Mouse (Mus musculus) intestine, embryonic 16.5 days (tissue): Measurements from ENCODE around the gene Ankrd63. TPM values are rescaled to one million over a fixed set of nuclear protein-coding genes. Genes with fewer than 3 reads are reported as not detected.

Source experiments
- ATAC-seq: fragments of 200-750 bp; cut with Nextera tagmentation; 2 replicates; pipeline ENCODE4 v1.8.0; 2017; ENCODE audit warnings: moderate TSS enrichment, moderate library complexity
- H3K27ac ChIP-seq: fragments of 300-500 bp; sonication (generic); 2 replicates; pipeline ENCODE4 v1.5.1; 2014; ENCODE audit warnings: mild to moderate bottlenecking, low read length
- H3K27me3 ChIP-seq: fragments of 300-500 bp; sonication (generic); replicated peaks from 2 replicates; pipeline ENCODE4 v1.6.1; 2014; ENCODE audit warnings: low read length, control low read depth, mixed read lengths; ENCODE audit not compliant: control insufficient read depth, insufficient read depth
- H3K36me3 ChIP-seq: fragments of 300-500 bp; sonication (generic); 2 replicates; pipeline ENCODE4 v1.6.1; 2014; ENCODE audit warnings: low read length, control low read depth; ENCODE audit not compliant: control insufficient read depth, insufficient read depth
- H3K4me1 ChIP-seq: fragments of 300-500 bp; sonication (generic); 2 replicates; pipeline ENCODE4 v1.6.1; 2014; ENCODE audit warnings: low read length, control low read depth, mixed read lengths; ENCODE audit not compliant: control insufficient read depth, insufficient read depth
- H3K4me2 ChIP-seq: fragments of 300-500 bp; sonication (generic); 2 replicates; pipeline ENCODE4 v1.6.1; 2014; ENCODE audit warnings: low read depth, low read length, control low read depth
- H3K4me3 ChIP-seq: fragments of 300-500 bp; sonication (generic); 2 replicates; pipeline ENCODE4 v1.5.1; 2014; ENCODE audit warnings: mild to moderate bottlenecking, low read length
- H3K9ac ChIP-seq: fragments of 300-500 bp; sonication (generic); 2 replicates; pipeline ENCODE4 v1.6.1; 2014; ENCODE audit warnings: low read depth, low read length
- H3K9me3 ChIP-seq: fragments of 300-500 bp; sonication (generic); 2 replicates; pipeline ENCODE4 v1.6.1; 2016; ENCODE audit warnings: low read length, control low read depth; ENCODE audit not compliant: control insufficient read depth
- WGBS: fragments of 180-500 bp; shearing (Covaris S2); extraction: QIAGEN DNeasy Blood & Tissue Kit; methylation state at CpG from one replicate; pipeline ENCODE4 v1.1.7; 2014; 5-methylcytosine and 5-hydroxymethylcytosine counted together
- polyA plus RNA-seq: library from polyadenylated mRNA; unstranded; fragments of >200 nt; fragmentation: Nextera tagmentation; extraction: Ambion mirVana; gene quantifications from 2 replicates; pipeline ENCODE4 v1.2.1, GENCODE M21; 2015

Gene Ankrd63
- polyA plus RNA-seq, 1 experiment from 2014 or later = 0.15 TPM

GRCm38 (mm10) chr2:118697955-118698354 is 5.8 kb downstream of the Ankrd63 start:
- Histone ChIP-seq H3K27ac (peak overlapping the region; percentile 48; the same call in 1 of the 2 replicates), H3K27me3 (peaks cover 25% of the 10 kb centered on the region), H3K4me2 (no peak overlapping the region), H3K36me3 (no peaks in the 10 kb centered on the region), H3K4me3 (no peak overlapping the region), H3K4me1 (peaks cover 17% of the 10 kb centered on the region), H3K9me3 (no peaks in the 10 kb centered on the region), H3K9ac (no peak overlapping the region)
- no peak for ATAC-seq
- WGBS = 40% methylated on average over 7 of the region's 7 CpGs

- no peak for ATAC-seq
- H3K4me1 ChIP-seq = peaks cover 13% of the 10 kb centered on the region
- no peak overlapping the region for H3K9ac ChIP-seq
- no peaks in the 10 kb centered on the region for H3K9me3 ChIP-seq
- H3K36me3 ChIP-seq = no peaks in the 10 kb centered on the region
- no peak overlapping the region for H3K4me2 ChIP-seq
- no peak overlapping the region for H3K4me3 ChIP-seq
- peaks cover 19% of the 10 kb centered on the region for H3K27me3 ChIP-seq
- no peak overlapping the region for H3K27ac ChIP-seq
- WGBS = 52% methylated on average over 5 of the region's 5 CpGs
These were observed 6.4 kb downstream of the Ankrd63 start for GRCm38 (mm10) chr2:118697311-118697877.

GRCm38 (mm10) chr2:118696451-118697308 is 7.1 kb downstream of the Ankrd63 start:
- Histone ChIP-seq H3K36me3 (no peaks in the 10 kb centered on the region), H3K9me3 (no peaks in the 10 kb centered on the region), H3K4me3 (no peak overlapping the region), H3K27me3 (peaks cover 12% of the 10 kb centered on the region), H3K4me2 (no peak overlapping the region), H3K9ac (no peak overlapping the region), H3K4me1 (peaks cover 10% of the 10 kb centered on the region; the same call in 1 of the 2 replicates), H3K27ac (no peak overlapping the region)
- ATAC-seq = no peak
- 50% methylated on average over 21 of the region's 21 CpGs for WGBS

- peaks cover 3% of the 10 kb centered on the region for H3K27me3 ChIP-seq
- ATAC-seq = no peak
- WGBS = 32% methylated on average over 11 of the region's 11 CpGs
- no peak overlapping the region for H3K4me3 ChIP-seq
- H3K27ac ChIP-seq = no peak overlapping the region
- no peaks in the 10 kb centered on the region for H3K36me3 ChIP-seq
- no peak overlapping the region for H3K9ac ChIP-seq
- H3K9me3 ChIP-seq = no peaks in the 10 kb centered on the region
- H3K4me2 ChIP-seq = no peak overlapping the region
- peaks cover 10% of the 10 kb centered on the region; the same call in 1 of the 2 replicates for H3K4me1 ChIP-seq
These were observed 8.0 kb downstream of the Ankrd63 start for GRCm38 (mm10) chr2:118695677-118696232.

GRCm38 (mm10) chr2:118693370-118693966 is 10.3 kb downstream of the Ankrd63 start:
- no peaks in the 10 kb centered on the region; the same call in 1 of the 2 replicates for H3K27me3 ChIP-seq
- no peak overlapping the region for H3K4me2 ChIP-seq
- H3K9me3 ChIP-seq = no peaks in the 10 kb centered on the region
- 0 out of 2 replicates have a peak overlapping the region, but pooled peaks have one; percentile 15 for H3K9ac ChIP-seq
- H3K4me3 ChIP-seq = no peak overlapping the region
- H3K36me3 ChIP-seq = no peaks in the 10 kb centered on the region
- no peak for ATAC-seq
- no peak overlapping the region for H3K27ac ChIP-seq
- 0 out of 2 replicates have a peak, but pooled peaks cover 7% of the 10 kb centered on the region for H3K4me1 ChIP-seq
- WGBS = 80% methylated on average over 19 of the region's 19 CpGs

- Histone ChIP-seq H3K27me3 (no peaks in the 10 kb centered on the region), H3K4me3 (no peak overlapping the region), H3K9me3 (no peaks in the 10 kb centered on the region), H3K27ac (no peak overlapping the region), H3K36me3 (no peaks in the 10 kb centered on the region), H3K9ac (no peak overlapping the region), H3K4me2 (no peak overlapping the region), H3K4me1 (no peaks in the 10 kb centered on the region)
- ATAC-seq = no peak
- WGBS = 80% methylated on average over 10 of the region's 10 CpGs
These were observed 13.9 kb downstream of the Ankrd63 start for GRCm38 (mm10) chr2:118689875-118690274.

- H3K27ac ChIP-seq = no peak overlapping the region
- no peak for ATAC-seq
- WGBS = 94% methylated on average over 3 of the region's 3 CpGs
- H3K9ac ChIP-seq = no peak overlapping the region
- no peaks in the 10 kb centered on the region for H3K9me3 ChIP-seq
- H3K4me2 ChIP-seq = no peak overlapping the region
- no peaks in the 10 kb centered on the region for H3K27me3 ChIP-seq
- no peaks in the 10 kb centered on the region for H3K36me3 ChIP-seq
- H3K4me1 ChIP-seq = no peaks in the 10 kb centered on the region
- H3K4me3 ChIP-seq = no peak overlapping the region
These were observed 16.0 kb downstream of the Ankrd63 start for GRCm38 (mm10) chr2:118687791-118688190.

GRCm38 (mm10) chr2:118686693-118687092 is 17.1 kb downstream of the Ankrd63 start:
- Histone ChIP-seq H3K27me3 (no peaks in the 10 kb centered on the region), H3K4me3 (no peak overlapping the region), H3K4me1 (no peaks in the 10 kb centered on the region), H3K36me3 (no peaks in the 10 kb centered on the region), H3K4me2 (no peak overlapping the region), H3K9me3 (no peaks in the 10 kb centered on the region), H3K9ac (no peak overlapping the region), H3K27ac (no peak overlapping the region)
- ATAC-seq = no peak
- 67% methylated on average over 8 of the region's 8 CpGs for WGBS

GRCm38 (mm10) chr2:118685088-118685487 is 18.7 kb downstream of the Ankrd63 start:
- 77% methylated on average over 4 of the region's 4 CpGs for WGBS
- H3K4me1 ChIP-seq = no peaks in the 10 kb centered on the region
- ATAC-seq = no peak
- no peak overlapping the region for H3K4me2 ChIP-seq
- no peaks in the 10 kb centered on the region for H3K9me3 ChIP-seq
- H3K9ac ChIP-seq = no peak overlapping the region
- no peak overlapping the region for H3K4me3 ChIP-seq
- H3K27me3 ChIP-seq = no peaks in the 10 kb centered on the region
- no peaks in the 10 kb centered on the region for H3K36me3 ChIP-seq
- H3K27ac ChIP-seq = no peak overlapping the region
